Mouse (Mus musculus) MEL (cell line): ENCODE data around the gene Tpt1. TPM values are rescaled to one million over a fixed set of nuclear protein-coding genes. Genes with fewer than 3 reads are reported as not detected.
"Not testable (repeated sequence)": the region's sequence is repeated elsewhere in the genome, so short reads cannot be mapped to it uniquely, and the experiment has no call there.

Experiments used
- DNase-seq: peaks from one replicate; pipeline ENCODE4 v3.0.0; 2011; ENCODE audit warnings: low read depth, low spot score
- H3K27ac ChIP-seq: 2 replicates; pipeline ENCODE4 v1.5.1; 2012; ENCODE audit warnings: low read depth, mild to moderate bottlenecking, control low read depth, low read length, moderate library complexity; ENCODE audit not compliant: control insufficient read depth
- H3K27me3 ChIP-seq, 2 experiments: fragments of 150-350 bp in 1 of 2; sonication (generic) in 1 of 2; 2 replicates each; pipeline ENCODE4 v1.6.1; 2012; ENCODE audit warnings: low read length in 2 of 2, mild to moderate bottlenecking in 2 of 2, improper control_type of control experiment in 1 of 2, moderate library complexity in 1 of 2; ENCODE audit not compliant: insufficient read depth in 2 of 2, control insufficient read depth in 1 of 2
- H3K36me3 ChIP-seq, 2 experiments: 2 replicates each; pipeline ENCODE4 v1.6.1; 2012 to 2014; ENCODE audit warnings: low read length in 2 of 2, improper control_type of control experiment in 1 of 2, inconsistent platforms in 1 of 2, mild to moderate bottlenecking in 1 of 2; ENCODE audit not compliant: insufficient read depth in 2 of 2, control insufficient read depth in 1 of 2
- H3K4me1 ChIP-seq, 2 experiments: fragments of 150-350 bp in 1 of 2; sonication (generic) in 1 of 2; 2 replicates each; pipeline ENCODE4 v1.6.1; 2012; ENCODE audit warnings: low read length in 2 of 2, improper control_type of control experiment in 1 of 2, mild to moderate bottlenecking in 1 of 2; ENCODE audit not compliant: insufficient read depth in 2 of 2, control insufficient read depth in 1 of 2
- H3K4me3 ChIP-seq, 2 experiments: fragments of 150-350 bp in 1 of 2; sonication (generic) in 1 of 2; 2 replicates each; pipeline ENCODE4 v1.5.1; 2012; ENCODE audit warnings: low read depth in 2 of 2, low read length in 2 of 2, mild to moderate bottlenecking in 2 of 2, moderate library complexity in 2 of 2, control low read depth in 1 of 2, improper control_type of control experiment in 1 of 2; ENCODE audit not compliant: control insufficient read depth in 1 of 2, insufficient read depth in 1 of 2
- H3K79me2 ChIP-seq: 2 replicates; pipeline ENCODE4 v1.6.1; 2012; ENCODE audit warnings: mild to moderate bottlenecking, low read length, moderate library complexity; ENCODE audit not compliant: control insufficient read depth, poor library complexity, insufficient read depth
- H3K9ac ChIP-seq: 2 replicates; pipeline ENCODE4 v1.6.1; 2012; ENCODE audit warnings: low read depth, mild to moderate bottlenecking, control low read depth, low read length, moderate library complexity; ENCODE audit not compliant: control insufficient read depth, poor library complexity, severe bottlenecking
- H3K9me3 ChIP-seq: fragments of 150-350 bp; sonication (generic); replicated peaks from 2 replicates; pipeline ENCODE4 v1.6.1; 2012; ENCODE audit warnings: mild to moderate bottlenecking, low read length, improper control_type of control experiment, moderate library complexity; ENCODE audit not compliant: insufficient read depth
- CHD2 ChIP-seq: IDR thresholded peaks from 2 replicates; pipeline ENCODE4 v1.6.1; 2011; ENCODE audit warnings: low read length, improper control_type of control experiment
- E2F4 ChIP-seq: IDR thresholded peaks from 2 replicates; pipeline ENCODE4 v1.6.1; 2011; ENCODE audit warnings: low read depth, low read length, improper control_type of control experiment, borderline replicate concordance
- ELF1 ChIP-seq: IDR thresholded peaks from 2 replicates; pipeline ENCODE4 v1.6.1; 2014; ENCODE audit warnings: low read depth, mild to moderate bottlenecking, inconsistent platforms, low read length, improper control_type of control experiment, moderate library complexity
- GABPA ChIP-seq: IDR thresholded peaks from 2 replicates; pipeline ENCODE4 v1.6.1; 2012; ENCODE audit warnings: low read depth, mild to moderate bottlenecking, inconsistent platforms, low read length, improper control_type of control experiment, moderate library complexity
- GATA1 ChIP-seq: IDR thresholded peaks from 2 replicates; pipeline ENCODE4 v1.6.1; 2011; ENCODE audit warnings: low read depth, low read length, improper control_type of control experiment
- HCFC1 ChIP-seq: IDR thresholded peaks from 2 replicates; pipeline ENCODE4 v1.6.1; 2012; ENCODE audit warnings: low read depth, mild to moderate bottlenecking, inconsistent platforms, low read length, improper control_type of control experiment, moderate library complexity
- MYB ChIP-seq: IDR thresholded peaks from 2 replicates; pipeline ENCODE4 v1.6.1; 2011; ENCODE audit warnings: mild to moderate bottlenecking, low read depth, low read length, improper control_type of control experiment
- NRF1 ChIP-seq: IDR thresholded peaks from 2 replicates; pipeline ENCODE4 v1.6.1; 2014; ENCODE audit warnings: low read depth, mild to moderate bottlenecking, inconsistent platforms, low read length, improper control_type of control experiment, moderate library complexity; ENCODE audit not compliant: poor library complexity, insufficient read depth, severe bottlenecking
- POLR2AphosphoS2 ChIP-seq: IDR thresholded peaks from 2 replicates; pipeline ENCODE4 v1.6.1; 2011; ENCODE audit warnings: low read length, improper control_type of control experiment
- SIN3A ChIP-seq: IDR thresholded peaks from 2 replicates; pipeline ENCODE4 v1.6.1; 2012; ENCODE audit warnings: low read length, improper control_type of control experiment, inconsistent platforms
- UBTF ChIP-seq: IDR thresholded peaks from 2 replicates; pipeline ENCODE4 v1.6.1; 2012; ENCODE audit warnings: low read depth, mild to moderate bottlenecking, inconsistent platforms, low read length, improper control_type of control experiment, moderate library complexity, borderline replicate concordance; ENCODE audit not compliant: insufficient read depth
- polyA plus RNA-seq, 2 experiments: library from polyadenylated mRNA; stranded (reverse) in 1 of 2; unstranded in 1 of 2; fragments of >175 nt in 1 of 2; fragments of >200 nt in 1 of 2; gene quantifications; 2 replicates each; pipeline versions ENCODE4 v1.2.1 to v1.2.4; 2012; ENCODE audit warnings: low replicate concordance in 2 of 2, low read depth in 1 of 2; ENCODE audit not compliant: insufficient read length in 2 of 2, insufficient read depth in 1 of 2, missing spikeins in 1 of 2
- total RNA-seq: library from RNA; depleted of rRNA; stranded (reverse); fragments of 300-350 nt; gene quantifications from 2 replicates; pipeline ENCODE4 v1.2.3, GENCODE M21; 2012

Gene Tpt1
- total and polyA plus RNA-seq, 3 experiments, result 652 to 1,342 (median 817) TPM

DNA sequence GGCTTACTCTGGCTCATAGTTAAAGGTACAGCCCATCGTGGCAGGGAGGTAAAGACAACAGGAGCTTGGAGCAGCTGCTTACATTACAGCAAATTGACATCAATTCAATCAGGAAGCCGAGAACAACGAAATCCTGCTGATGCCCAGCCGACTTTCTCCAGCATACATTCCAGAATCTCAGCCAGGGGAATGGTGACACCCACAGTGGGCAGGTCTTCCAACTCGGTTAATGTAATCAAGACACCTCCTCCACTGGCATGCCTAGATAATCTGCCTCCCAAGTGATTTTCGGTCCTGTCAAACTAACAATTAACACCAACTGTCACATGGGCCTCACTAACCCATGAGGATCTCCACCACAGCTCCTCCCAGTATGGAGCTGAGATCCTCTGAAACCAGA is 17.8 kb downstream of the Tpt1 start (continued):
- no peak for TF ChIP-seq GABPA
- TF ChIP-seq UBTF, result no peak
- TF ChIP-seq MYB, result no peak
- TF ChIP-seq GATA1, result no peak

DNA sequence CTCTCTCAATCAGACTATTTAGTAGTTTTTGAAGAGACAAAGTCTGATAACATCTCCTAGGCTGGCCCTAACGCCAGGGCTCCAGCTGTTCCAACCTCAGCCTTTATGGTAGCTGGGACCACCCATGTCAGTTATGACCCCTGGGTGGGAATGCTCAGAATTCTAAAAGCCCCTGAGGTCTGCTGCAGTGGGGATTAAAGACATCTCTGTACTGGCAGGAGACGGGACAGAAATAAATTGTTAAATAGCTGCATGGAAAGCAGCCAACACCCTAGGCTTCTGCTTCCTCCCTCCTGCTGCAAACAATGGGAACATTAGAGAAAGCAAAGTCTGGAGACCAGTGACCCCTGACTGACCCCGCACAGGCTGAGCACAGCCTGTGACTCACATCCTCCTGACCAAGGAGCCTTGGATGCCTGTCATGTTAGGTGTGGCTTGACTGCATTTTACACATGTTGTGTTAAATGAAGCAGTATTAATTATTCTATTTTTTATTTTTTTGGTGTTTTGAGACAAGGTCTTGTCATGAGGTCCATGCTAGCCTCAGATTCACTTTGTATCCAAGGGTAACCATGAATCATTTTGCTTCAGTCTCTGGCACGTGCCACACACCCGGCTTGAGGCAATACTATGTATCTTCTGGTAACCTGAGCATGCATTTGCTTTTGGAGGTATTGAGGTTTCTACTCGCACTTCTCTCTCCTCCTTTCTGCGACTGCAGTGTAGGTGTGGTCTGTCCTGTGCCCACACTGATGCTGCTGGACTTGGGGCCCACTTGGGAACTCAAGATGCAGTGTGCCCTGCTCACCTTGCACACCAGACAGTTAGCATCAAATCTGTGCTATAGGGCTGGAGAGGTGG is 18.9 kb downstream of the Tpt1 start:
- Histone ChIP-seq H3K79me2 (no peaks in the 10 kb centered on the region), H3K4me1 (peaks cover 0 to 7% of the 10 kb centered on the region in 2 experiments; a peak in 2 of 4 replicates), H3K9me3 (no peaks in the 10 kb centered on the region), H3K27ac (no peak overlapping the region), H3K4me3 (no peak overlapping the region), H3K36me3 (0 out of 4 replicates have a peak, but pooled peaks cover 0 to 3% of the 10 kb centered on the region in 2 experiments), H3K27me3 (no peaks in the 10 kb centered on the region), H3K9ac (no peak overlapping the region)
- DNase-seq, result peak; percentile 29
- TF ChIP-seq NRF1, result no peak
- TF ChIP-seq CHD2, result no peak
- no peak for TF ChIP-seq ELF1
- no peak for TF ChIP-seq UBTF

DNA sequence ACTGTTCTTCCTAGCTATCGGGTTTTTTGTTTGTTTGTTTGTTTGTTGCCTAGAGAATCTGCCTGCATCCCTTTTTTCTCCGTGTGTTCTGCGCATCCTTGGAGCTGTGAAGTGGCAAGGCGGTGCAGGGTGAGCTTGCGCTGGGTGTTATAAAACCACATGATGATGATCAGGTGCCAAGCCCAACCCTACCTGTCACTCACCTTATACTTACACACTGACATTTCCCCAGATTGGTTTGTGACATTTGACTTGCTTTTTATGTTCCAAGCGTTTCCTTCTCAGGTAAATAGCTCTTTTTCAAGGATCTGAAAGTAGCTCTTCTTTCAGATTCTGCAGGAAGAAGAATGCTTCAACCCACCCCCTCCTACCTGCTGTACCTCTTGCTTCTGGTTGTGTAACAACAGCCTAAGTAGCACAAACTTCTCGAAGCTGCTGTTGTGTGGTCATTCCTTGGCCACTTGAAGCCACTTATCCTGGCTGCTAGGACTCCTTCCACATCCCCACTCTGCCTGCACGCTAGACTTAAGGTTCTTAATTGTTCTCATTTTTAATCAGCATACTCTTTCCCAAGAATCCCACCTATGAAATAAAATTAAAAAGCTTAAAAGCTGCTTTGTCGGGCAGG is 21.9 kb downstream of the Tpt1 start:
- TF ChIP-seq SIN3A (no peak), E2F4 (no peak), ELF1 (no peak), HCFC1 (no peak), POLR2AphosphoS2 (no peak)
- TF ChIP-seq, all 39 proteins: peak for 0
- DNase-seq, result no peak
- H3K79me2 ChIP-seq, result no peaks in the 10 kb centered on the region
- H3K9me3 ChIP-seq, result no peaks in the 10 kb centered on the region
- H3K27ac ChIP-seq, result no peak overlapping the region
- no peak overlapping the region for H3K9ac ChIP-seq
- H3K27me3 ChIP-seq, result no peaks in the 10 kb centered on the region
- no peak overlapping the region for H3K4me3 ChIP-seq
- H3K36me3 ChIP-seq, result 0 out of 4 replicates have a peak, but pooled peaks cover 0 to 3% of the 10 kb centered on the region in 2 experiments
- peaks cover 0 to 7% of the 10 kb centered on the region in 2 experiments; a peak in 2 of 4 replicates for H3K4me1 ChIP-seq

DNA sequence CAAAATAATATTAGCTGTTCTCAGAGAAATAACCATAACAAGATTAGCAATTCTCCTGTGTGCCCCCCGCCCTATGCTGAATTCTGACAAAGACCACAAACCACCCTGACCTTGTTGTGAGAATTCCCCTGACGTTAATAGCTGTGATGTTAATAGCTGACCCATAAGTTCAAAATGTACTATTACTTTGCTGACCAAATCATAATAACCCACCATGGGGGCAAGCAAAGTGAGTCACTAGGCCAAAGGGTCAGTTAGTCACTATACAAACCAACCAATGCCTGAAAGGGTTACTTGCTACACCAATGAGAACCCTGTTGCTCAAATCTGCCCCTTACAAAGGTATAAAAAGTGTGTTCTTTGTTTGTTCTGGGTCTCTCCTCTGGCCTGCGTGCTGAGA is 23.1 kb downstream of the Tpt1 start:
- H3K4me3 ChIP-seq, H3K27me3 ChIP-seq, H3K9ac ChIP-seq, H3K9me3 ChIP-seq, DNase-seq, H3K27ac ChIP-seq, H3K79me2 ChIP-seq, H3K4me1 ChIP-seq, H3K36me3 ChIP-seq: not testable (repeated sequence)
